Mouse (Mus musculus) embryo, embryonic 10.5 days (tissue): ENCODE measurements around the gene Cdv3.
"Not testable (repeated sequence)": the region's sequence is repeated elsewhere in the genome, so short reads cannot be mapped to it uniquely, and the experiment has no call there.

Source experiments
- DNase-seq: peaks from one replicate; pipeline ENCODE4 v3.0.0-alpha.2; 2015; ENCODE audit warnings: low spot score

Gene Cdv3

DNA sequence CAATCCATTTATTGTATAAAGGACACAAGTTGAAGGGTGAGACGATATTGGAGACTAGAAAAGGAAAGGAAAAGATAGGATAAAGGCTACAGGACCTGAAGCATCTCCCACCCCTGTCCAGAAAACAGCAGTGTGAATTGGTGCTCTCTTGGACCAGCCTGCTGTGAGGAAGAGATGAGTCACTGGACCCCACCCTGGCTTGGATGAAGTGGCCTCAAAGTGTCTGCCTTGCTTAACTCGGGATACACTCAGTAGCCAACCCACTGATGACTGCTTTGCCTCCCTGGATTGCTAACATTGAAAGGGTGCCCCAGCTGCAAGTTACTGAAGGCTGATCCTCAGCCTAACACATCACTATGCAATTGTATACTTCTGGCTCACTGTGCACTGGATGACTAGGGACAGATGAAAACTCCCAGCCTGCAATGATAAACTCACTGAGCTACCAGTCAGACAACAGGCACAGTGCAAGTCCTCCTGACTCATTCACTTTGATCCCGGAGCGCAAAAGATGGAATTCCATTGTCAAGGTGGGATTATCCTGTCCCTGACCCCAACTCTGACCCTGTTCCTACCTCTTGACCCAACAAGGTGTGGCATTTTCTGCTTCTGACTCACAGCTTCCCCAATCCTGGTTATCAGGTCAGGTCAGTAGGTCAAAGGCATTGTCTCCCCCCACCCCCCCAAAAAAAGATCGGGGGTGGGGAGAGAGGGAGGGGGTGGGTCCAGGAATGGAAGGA, 6.8 kb upstream of the Cdv3 start:
- no peak for DNase-seq

DNA sequence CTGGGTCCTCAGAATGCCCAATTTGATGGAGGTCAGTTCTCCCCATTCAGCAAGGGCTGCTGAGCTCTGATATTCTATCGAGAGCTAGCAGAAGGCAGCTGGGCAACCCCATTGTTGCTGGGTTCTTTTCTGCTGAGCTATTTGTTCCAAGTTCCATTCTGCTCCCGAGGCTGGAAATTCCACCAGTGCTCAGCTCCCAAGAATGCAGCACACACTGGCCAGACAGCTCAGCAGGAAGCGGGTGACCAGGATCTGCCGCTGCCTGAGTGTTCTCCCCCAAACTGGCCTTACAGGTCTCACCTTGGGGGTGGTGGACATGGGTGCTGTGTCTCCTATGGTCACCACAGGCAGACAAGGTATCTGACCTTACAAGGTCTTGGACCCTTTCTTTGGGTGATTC, 4.3 kb upstream of the Cdv3 start:
- no peak for DNase-seq

DNA sequence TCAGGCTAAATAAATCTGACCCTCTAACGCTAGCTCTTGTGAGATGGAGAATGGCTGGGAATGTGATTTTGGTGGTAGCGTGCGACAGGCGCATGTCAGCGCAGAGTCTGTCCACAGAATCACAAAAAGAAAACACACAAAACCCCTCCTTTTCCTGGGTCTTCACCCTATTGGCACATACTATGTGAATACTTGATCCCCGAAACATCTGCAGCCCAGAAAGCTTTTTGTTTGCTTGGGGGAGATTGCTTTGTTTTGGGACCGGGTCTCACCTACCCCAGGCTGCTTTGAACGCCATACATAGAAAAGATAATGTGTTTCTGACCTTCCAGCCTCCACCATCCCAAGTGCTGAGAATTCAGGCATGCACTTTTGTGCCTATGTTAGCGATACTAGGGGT, 716 bp upstream of the Cdv3 start:
- DNase-seq: no peak

DNA sequence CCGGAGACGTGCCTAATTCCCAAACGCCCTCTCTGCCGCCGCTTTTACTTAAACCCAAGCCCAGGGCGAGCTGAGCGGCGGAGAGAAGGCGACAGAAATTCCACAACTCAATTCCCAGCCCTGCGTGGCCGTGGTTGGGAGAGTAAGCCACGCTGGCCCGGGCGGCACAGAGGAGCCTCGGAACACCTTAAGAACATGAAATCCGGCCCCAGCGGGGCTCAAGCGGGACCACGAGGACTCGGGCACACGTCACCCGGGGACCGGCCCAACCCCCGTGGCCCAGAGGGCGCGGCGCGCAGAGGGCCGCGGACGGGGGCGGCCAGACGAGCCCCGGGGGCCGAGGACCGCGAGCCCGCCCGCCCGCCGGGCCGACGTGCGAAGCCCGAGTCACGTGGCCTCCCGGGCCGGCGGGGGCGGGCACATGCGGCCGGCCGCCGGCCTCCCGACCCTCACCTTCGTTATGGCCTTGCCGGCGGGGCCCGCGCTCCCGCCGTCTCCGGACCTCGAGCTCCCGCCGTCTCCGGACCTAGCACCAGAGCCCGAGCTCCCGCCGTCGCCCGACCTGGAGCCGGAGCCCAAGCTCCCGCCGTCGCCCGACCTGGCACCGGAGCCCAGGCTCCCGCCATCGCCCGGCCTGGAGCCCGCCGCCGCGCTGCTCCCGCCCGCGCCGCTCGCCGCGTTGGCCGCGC, 895 bp downstream of the Cdv3 start:
- DNase-seq: peak; percentile 72

DNA sequence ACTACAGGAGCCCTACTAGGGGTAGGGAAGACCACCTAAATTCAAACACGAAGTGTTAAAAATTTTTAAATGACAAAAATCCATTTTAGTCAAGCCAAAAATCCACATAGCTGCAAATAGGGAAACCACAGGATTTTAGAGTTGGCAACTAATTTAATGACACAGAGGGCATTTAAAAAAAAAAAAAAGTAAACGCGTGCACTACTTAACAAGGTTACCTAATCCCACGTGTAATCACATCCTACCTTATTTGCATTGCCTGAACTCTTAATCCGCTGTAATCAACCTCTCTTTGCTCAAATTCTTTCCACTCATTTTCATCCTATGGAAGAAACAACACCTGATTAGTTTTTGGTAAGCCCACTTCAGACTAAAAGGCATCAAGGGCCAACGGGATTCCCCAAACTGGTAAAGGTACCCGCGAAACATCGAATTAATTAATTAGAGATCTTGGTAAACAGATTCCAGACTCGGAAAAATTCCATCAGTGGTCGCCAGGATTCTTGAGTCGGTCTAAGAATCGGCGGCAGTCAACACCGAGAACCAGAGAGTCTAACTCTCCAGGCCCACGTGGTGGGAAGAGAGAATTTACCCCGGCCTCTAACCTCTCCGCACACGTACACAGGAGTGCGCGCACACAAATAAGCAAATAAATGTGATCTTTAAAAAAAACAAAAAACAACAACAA, 1.8 kb downstream of the Cdv3 start:
- peak; percentile 70 for DNase-seq

DNA sequence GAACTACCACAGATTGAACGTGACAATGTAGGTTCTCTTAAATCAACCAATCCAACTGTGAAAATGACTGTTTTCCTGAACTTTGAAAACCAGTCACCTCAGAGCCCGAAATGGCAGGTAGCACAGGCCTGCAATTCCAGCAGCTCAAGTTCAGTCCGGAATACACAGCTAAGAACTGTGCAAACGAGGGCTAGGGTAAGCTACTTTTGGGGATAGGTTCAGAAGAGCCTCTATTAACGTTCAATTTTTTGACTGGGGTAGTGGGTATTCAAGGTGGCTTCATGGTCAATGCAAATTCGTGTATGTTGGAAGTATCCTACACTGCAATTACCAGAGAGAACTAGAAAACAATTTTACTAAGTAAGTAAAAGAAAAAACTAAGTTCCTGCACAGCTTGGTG, 2.6 kb downstream of the Cdv3 start:
- DNase-seq: no peak

DNA sequence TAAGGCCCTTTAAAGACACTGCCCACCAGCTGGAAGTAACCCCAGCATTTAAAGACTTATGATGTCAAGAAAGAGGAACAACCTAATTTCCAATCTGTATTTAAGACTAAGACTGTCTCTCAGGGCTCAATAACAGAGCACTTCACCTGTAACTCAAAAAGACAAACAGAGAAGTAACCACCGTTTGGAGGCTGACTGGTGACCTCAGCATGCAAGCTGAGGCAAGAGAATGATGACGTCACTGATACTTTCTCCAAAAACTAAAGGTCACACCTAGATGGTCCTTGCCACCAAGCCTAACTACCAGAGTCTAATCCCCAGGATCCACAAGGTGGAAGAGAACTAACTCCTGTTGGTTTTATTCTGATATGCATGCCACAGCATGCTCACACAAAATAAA, 5.0 kb downstream of the Cdv3 start:
- DNase-seq: no peak

DNA sequence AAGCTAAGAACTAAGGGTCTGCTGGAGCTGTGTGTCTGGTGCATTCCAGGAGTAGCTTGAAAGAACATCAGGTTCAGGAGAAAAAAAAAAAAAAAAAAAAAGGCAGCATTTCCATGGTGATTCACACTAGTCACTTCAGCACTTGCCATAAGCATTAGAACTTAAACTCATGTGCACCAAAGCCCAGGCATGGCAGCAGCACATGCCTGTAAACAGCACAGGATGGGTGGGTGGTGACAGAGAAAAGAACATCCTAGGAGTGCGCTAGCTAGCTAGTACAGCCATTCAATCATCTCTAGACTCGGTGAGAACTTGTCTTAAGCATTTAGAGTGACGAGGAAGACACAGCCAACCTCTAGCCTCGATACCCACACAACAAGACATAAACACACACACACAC, 7.1 kb downstream of the Cdv3 start:
- DNase-seq: no peak

DNA sequence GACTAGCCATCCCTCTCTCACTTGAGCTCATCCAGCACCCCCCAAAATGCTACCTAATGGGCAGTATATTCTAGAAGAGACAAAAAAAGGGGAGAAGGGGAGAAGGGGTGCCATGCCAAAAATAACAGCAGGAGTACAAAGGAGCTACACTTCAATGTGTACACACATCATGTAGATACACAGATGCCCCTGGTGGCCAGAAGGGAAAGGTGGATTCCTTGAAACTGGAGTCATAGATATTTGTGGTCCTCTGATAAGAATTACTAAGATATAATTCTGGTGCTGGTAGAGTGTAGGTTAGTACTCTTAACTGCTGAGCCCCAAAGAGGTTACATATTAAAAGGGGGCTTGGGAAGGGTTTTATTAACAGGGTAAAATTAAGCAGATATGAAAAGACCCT, 7.7 kb downstream of the Cdv3 start:
- DNase-seq: no peak

DNA sequence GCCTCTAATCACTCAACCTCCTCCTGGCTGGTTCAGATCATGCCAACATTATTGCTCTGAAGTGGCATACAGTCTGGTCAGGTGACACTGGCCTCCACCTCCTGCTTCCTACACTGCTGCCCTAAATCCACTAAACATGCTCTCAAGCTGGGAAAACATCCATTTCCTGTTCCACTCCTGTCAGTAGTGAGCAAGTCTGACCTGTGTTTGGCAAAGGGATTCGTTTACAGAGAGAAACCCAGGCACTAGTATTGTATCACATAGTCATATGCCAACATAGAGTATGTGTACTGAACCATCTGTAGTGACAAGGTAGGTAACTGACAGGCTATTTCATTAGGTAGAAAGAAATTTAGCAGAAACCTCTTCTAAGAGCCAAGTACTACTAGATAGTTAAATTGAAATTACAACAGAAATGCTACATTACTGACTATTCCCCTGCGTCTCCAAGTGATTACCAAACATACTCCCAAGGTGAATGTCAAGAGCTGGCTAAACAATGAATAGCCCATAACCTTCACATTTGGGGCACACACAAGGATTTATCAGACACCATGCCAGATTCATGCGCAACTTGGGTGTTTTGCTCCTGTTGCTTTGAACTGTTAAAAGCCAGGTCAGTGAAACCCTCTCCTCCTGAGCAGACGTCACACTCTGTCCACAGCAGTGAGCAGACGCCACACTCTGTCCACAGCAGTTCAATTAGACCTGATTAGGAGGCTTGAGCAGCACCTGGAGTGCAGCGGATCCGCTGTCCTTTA, 12.0 kb downstream of the Cdv3 start:
- DNase-seq: not testable (repeated sequence)

DNA sequence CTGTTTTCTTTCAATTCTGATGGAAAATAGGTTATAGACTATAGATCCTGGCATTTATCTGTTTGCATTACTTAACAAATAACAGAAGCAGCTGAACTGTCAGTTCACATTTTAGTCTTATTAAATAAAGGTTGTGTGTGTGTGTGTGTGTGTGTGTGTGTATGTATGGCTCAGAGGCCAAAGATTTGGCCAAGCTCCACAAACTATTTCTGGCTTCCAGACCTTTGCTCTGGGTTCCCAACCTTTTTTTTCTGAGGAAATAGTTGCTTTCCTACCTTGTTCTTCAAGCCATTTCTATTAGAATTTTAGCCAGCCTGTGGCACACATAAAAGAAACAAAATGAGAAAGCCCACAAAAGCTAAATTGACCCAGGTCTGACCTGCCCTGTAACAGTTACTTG, 16.8 kb downstream of the Cdv3 start:
- DNase-seq: no peak

DNA sequence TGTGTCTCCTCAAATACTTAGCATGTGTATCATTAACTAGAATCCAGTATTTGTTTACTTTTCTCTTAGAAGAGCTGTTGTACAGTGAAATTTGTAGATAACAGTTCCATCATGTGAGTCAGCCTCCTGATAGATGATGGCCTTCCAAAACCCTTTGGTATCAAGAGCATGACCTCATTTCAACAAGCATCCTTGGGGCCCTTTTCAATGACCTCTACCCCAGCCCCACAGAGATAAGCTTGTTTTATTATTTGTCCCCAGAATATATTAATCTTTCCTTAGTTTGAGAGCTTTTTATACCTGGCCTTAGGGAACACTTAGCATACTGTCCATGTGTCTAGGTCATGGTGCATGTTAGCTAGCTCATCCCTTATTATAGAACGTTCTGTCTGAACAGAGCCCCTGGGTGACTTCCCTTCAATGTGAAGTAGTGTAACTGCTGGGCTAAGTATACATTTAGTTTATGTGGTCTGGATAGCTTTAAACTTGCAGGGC, 17.6 kb downstream of the Cdv3 start:
- no peak for DNase-seq

DNA sequence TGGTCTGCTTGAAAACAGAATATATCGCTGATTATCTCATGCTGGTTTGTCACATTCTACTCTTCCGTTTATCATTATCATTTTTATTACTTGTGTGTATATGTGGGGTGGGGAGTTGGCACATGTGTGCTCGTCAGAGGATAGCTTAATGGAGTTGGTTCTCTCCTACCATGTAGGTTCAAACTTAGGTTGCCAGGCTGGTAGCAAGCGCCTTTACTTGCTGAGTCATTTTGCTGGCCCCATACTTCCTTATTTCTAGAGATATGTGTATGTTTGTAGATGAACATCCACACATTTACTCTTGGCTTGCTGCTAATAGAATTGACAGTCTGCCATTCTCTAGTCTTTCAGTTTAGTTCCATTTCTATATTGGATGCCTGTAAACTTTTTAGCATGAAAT, 18.6 kb downstream of the Cdv3 start:
- DNase-seq: no peak

DNA sequence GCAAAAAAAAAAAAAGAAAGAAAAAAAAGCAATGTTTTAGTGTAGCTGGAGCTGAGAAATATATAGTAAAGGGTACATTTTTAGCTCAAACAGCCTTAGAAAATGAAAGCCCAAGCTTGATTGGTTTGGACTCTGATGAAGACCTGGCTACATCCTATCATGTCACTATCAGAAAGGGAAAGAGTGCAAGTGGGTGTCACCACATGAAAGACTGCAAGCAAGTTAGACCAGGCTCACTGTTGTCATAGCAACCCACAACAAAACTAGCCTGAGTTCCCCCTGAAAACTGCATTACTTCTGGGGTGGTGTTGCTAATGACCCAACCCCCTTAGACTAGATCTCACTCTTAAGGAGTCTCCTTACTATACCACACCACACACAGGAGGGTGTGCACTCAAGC, 28.7 kb downstream of the Cdv3 start:
- DNase-seq: no peak

DNA sequence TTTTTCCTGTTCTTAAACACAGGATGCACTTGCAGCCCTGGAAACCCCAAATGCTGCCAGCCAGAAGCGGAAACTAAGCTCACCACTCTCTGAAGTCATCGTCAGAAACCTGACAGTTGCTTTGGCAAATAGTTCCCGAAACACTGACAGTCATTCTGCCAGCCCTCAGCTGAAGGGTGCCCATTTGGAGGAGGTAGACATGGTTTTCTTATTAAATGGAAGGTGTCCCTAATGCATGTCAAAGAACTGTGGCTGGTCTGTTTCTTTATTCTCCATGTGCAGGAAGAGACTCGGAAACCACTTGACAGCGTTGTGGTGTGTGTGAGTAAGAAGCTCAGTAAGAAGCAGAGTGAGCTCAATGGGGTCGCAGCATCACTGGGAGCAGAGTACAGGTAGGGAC, 33.0 kb downstream of the Cdv3 start:
- DNase-seq: no peak

DNA sequence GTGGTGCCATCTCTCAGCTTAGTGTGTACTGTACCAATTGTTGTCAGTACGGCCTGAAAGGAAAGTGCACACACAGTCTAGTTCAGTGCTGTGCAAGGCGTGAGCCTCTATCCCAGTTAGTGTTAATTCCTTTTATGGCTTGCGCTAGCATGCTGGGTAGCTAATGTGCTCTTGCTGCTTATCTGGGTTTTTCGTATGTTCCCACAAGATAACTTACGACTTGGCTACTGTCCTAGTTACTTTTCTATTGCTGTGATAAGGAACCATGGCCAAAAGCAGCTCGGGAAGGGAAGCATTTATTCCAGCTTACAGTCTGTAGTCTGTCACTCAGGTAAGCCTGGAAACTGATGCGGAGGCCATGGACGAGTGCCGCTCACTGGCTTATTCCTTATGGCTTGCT, 39.2 kb downstream of the Cdv3 start:
- no peak for DNase-seq

DNA sequence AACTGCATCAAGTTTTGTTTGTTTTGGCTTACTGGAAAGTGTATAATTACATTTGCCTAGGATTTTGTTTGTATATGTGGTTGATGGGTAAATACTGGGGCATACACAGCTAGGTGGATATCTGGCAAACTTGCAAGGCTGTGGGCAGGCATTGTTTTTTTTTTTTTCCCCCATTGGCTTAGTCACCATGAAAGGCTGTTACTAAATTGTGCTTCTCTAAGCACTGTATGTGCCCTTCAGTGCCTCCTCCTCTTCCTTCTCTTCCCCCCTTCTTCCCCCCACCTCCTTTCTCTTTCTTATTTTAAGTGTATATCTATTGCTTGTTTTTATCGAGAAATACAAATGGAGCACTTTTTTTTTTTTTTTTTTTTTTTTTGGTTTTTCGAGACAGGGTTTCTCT, 41.0 kb downstream of the Cdv3 start:
- DNase-seq: no peak

DNA sequence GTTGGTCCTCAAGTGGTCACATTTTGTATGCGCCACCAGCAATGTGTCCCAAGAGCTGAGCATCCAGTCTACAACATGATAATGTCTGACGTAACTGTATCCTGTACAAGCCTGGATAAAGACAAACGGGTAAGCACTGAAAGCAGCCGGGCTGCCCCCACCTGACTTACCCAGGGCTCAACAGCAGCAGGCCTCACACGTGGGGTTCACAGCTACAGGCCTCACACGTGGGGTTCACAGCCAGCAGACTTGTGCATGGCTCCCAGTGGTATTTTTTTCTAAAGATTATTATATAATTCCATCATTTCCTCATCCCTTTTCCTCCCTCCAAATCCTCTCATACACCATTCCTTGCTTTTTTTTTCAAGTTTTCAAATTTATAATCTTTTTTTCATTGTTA, 55.8 kb downstream of the Cdv3 start:
- DNase-seq: no peak

DNA sequence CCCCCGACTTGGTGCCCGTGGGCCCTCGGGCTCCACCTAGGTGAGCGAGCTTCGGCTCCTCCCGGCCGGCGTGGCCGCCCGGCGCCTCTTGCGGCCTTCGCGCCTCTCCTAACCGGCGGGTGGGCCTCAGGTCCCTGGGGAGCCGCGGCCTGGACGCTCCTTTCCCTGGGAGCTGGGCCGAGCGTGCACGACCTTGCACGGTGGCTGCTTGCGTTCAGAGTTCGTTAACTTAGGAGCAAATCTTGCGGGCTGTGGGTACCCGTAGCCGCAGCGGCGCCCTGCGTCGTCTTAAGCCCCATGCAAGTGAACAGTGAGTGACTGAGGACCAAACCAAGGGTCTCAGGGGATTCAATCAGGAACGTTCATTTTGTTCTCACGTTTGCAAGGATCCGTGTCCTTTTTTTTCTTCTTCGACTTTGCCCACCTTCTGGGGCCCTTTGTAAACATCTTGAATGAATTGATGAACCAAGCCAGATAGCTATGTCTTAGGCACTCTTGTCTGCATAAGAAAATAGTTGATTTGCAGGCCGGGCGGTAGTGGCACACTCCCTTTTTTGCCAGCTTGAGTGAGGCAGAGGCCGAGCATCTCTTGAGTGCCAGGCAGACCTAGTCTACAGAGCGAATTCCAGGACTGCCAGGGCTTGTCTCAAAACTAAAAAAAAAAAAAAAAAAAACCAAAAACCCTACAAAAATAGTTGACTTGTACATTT, 60.2 kb downstream of the Cdv3 start:
- DNase-seq: peak; percentile 68

DNA sequence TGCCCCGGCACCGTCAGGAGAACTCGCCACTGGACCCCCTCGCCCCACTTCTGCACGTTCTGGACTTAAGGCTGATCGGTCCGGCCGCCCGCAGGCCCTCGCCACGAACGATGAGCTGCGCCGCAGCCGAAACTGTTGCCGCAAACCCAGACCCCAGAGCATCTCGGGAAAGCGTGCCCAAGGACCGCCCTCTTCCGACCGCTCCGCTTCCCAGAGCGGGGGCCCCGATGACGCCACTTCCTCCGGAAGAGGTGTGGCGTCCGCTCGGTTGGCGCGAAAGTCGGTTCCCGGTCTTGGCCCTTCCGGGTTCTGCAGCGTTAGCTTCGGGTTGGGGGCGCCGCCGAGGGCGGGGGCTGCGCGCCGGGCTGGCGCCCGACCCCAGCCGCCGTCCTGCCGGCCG, 60.7 kb downstream of the Cdv3 start, which contains the start of the genes 1300017J02Rik and Topbp1:
1300017J02Rik (minus strand) TSS at position 156 of the 400 bp plus-strand sequence.
Topbp1 (plus strand) TSS at position 289 of the 400 bp plus-strand sequence.
- peak; percentile 97 for DNase-seq
